Mouse (Mus musculus) limb, embryonic 10.5 days (tissue): Measurements from ENCODE around the gene Unc5cl. TPM values are rescaled to one million over a fixed set of nuclear protein-coding genes. Genes with fewer than 3 reads are reported as not detected.

ENCODE experiments used
- DNase-seq: peaks from one replicate; pipeline ENCODE4 v3.0.0-alpha.2; 2017; ENCODE audit warnings: low spot score
- H3K27ac ChIP-seq: fragments of 300-500 bp; sonication (generic); 2 replicates; pipeline ENCODE4 v1.5.1; 2016; ENCODE audit warnings: mild to moderate bottlenecking
- H3K27me3 ChIP-seq: fragments of 300-500 bp; sonication (generic); 2 replicates; pipeline ENCODE4 v1.6.1; 2016; ENCODE audit warnings: low read depth, mild to moderate bottlenecking; ENCODE audit not compliant: poor library complexity, severe bottlenecking
- H3K36me3 ChIP-seq: fragments of 300-500 bp; sonication (generic); 2 replicates; pipeline ENCODE4 v1.6.1; 2016; ENCODE audit warnings: mild to moderate bottlenecking, moderate library complexity
- H3K4me1 ChIP-seq: fragments of 300-500 bp; sonication (generic); 2 replicates; pipeline ENCODE4 v1.6.1; 2016
- H3K4me3 ChIP-seq: fragments of 300-500 bp; sonication (generic); 2 replicates; pipeline ENCODE4 v1.5.1; 2016; ENCODE audit warnings: mild to moderate bottlenecking, moderate library complexity
- H3K9me3 ChIP-seq: fragments of 300-500 bp; sonication (generic); replicated peaks from 2 replicates; pipeline ENCODE4 v1.6.1; 2016; ENCODE audit warnings: mild to moderate bottlenecking
- WGBS: fragments of 180-500 bp; shearing (Covaris S2); methylation state at CpG from one replicate; pipeline ENCODE4 v1.1.7; 2016; 5-methylcytosine and 5-hydroxymethylcytosine counted together
- polyA plus RNA-seq: library from polyadenylated mRNA; unstranded; fragments of >200 nt; fragmentation: Nextera tagmentation; extraction: Ambion mirVana; gene quantifications from 2 replicates; pipeline ENCODE4 v1.2.1, GENCODE M21; 2016

Gene Unc5cl
- polyA plus RNA-seq, result 0.06 and 0.13 TPM in 2 replicates

GRCm38 (mm10) chr17:48454688-48455087, at the start of gene Unc5cl:
Gene Unc5cl (plus strand): TSS chr17:48454901.
- peaks cover 3% of the 10 kb centered on the region; the same call in 1 of the 2 replicates for H3K27me3 ChIP-seq
- peaks cover 9% of the 10 kb centered on the region; the same call in 1 of the 2 replicates for H3K4me1 ChIP-seq
- DNase-seq, result no peak
- H3K9me3 ChIP-seq, result no peaks in the 10 kb centered on the region
- 62% methylated on average over 11 of the region's 11 CpGs for WGBS
- H3K27ac ChIP-seq, result no peak within 1 kb of the TSS
- no peaks in the 10 kb centered on the region for H3K36me3 ChIP-seq
- H3K4me3 ChIP-seq, result no peak within 1 kb of the TSS

DNA sequence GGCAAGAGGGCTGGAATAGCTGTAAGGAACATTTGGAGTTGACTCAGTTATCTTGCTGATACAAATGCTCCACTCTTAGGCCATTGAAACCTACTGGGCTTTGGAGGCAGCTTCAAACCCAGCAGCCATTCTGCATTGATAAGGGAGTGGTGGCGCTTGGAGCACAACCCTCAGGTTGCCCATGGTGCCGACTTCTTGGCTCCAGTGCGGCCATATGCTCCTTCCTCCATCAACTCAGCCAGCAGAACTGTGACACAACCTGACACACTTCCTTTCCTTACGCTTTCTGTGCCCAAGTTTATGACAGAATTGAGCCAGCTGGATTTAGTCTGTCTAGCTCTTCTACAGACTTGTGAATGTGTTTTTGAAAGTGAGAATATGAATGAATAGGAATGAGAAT, 47.5 kb upstream of the Unc5cl start:
- peaks cover 27% of the 10 kb centered on the region for H3K36me3 ChIP-seq
- WGBS, result 88% methylated on average over 4 of the region's 4 CpGs
- peak overlapping the region; percentile 89 for H3K4me3 ChIP-seq
- peaks cover 22% of the 10 kb centered on the region for H3K4me1 ChIP-seq
- H3K27ac ChIP-seq, result peak overlapping the region; percentile 99
- no peaks in the 10 kb centered on the region for H3K27me3 ChIP-seq
- no peak for DNase-seq
- H3K9me3 ChIP-seq, result no peaks in the 10 kb centered on the region

DNA sequence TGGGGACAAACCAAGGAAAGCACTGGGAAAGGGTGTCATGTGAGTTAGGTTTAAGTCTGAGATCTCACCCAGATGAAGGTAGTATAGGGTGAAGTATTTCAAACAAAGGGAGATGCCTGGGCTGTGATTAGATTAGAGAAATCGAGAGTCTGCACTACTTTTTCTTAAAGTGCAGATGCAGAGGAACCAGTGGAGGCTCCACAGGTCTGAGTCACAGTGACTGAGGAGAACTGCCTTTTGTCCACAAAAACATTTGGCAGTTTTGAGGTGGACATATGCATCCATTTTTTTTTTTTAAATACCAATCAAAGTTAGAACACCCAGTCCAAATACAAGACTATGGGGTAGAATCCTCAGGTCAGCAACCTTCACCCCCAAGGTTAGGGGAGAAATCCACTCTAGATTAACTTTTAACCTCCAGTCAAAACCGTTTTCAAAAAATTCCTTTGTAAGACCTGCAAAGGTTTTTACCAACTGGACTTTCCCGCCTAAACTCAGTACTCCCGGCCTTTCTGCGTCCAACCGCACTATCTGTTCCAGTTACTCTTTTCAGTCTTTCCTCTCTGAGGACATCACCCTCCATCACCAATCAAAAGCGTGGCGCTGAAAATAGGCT, 46.7 kb upstream of the Unc5cl start:
- H3K27me3 ChIP-seq, result no peaks in the 10 kb centered on the region
- peak overlapping the region; percentile 99 for H3K27ac ChIP-seq
- peaks cover 22% of the 10 kb centered on the region for H3K4me1 ChIP-seq
- H3K4me3 ChIP-seq, result peak overlapping the region; percentile 89
- WGBS, result 30% methylated on average over 8 of the region's 8 CpGs
- H3K36me3 ChIP-seq, result peaks cover 27% of the 10 kb centered on the region
- no peak for DNase-seq
- no peaks in the 10 kb centered on the region for H3K9me3 ChIP-seq

- Histone ChIP-seq H3K27ac (peak overlapping the region; percentile 99), H3K4me1 (peaks cover 22% of the 10 kb centered on the region), H3K4me3 (peak overlapping the region; percentile 89), H3K36me3 (peaks cover 33% of the 10 kb centered on the region), H3K9me3 (no peaks in the 10 kb centered on the region), H3K27me3 (no peaks in the 10 kb centered on the region)
- 0% methylated on average over 47 of the region's 47 CpGs for WGBS
- peak; percentile 79 for DNase-seq
Measured at GRCm38 (mm10) chr17:48408526-48409291, 46.0 kb upstream of the Unc5cl start.

GRCm38 (mm10) chr17:48409380-48410298, 45.1 kb upstream of the Unc5cl start, which contains the start of the genes Nfya and Oard1:
Gene Nfya (minus strand): TSS chr17:48409906.
Gene Oard1 (plus strand): TSS chr17:48410014.
- peaks cover 22% of the 10 kb centered on the region for H3K4me1 ChIP-seq
- DNase-seq, result peak; percentile 99
- H3K27ac ChIP-seq, result peak within 1 kb of the TSS; percentile 99
- peak within 1 kb of the TSS; percentile 89 for H3K4me3 ChIP-seq
- no peaks in the 10 kb centered on the region for H3K9me3 ChIP-seq
- H3K27me3 ChIP-seq, result no peaks in the 10 kb centered on the region
- peaks cover 37% of the 10 kb centered on the region for H3K36me3 ChIP-seq
- WGBS, result under 1% methylated on average over 84 of the region's 84 CpGs

GRCm38 (mm10) chr17:48410299-48410785, 44.4 kb upstream of the Unc5cl start:
- WGBS, result under 1% methylated on average over 13 of the region's 13 CpGs
- Histone ChIP-seq H3K27me3 (no peaks in the 10 kb centered on the region), H3K36me3 (peaks cover 44% of the 10 kb centered on the region), H3K4me1 (peaks cover 22% of the 10 kb centered on the region), H3K27ac (peak overlapping the region; percentile 99), H3K9me3 (no peaks in the 10 kb centered on the region), H3K4me3 (peak overlapping the region; percentile 89)
- no peak for DNase-seq

DNA sequence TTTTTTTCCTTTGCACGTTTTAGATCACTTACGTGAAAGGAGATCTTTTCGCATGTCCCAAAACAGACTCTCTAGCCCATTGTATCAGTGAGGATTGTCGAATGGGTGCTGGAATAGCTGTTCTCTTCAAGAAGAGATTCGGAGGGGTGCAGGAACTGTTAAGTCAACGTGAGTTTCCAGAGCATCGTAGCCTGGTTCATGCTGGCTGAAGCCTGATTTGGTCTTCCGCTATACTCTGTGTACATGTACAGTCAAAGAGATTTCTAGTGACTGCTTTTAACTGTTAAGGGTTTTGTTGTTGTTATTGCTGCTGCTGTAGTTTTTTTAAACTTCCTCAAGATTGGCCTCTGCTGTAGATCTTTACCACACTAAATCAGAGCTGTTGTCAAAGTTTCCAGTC, 43.5 kb upstream of the Unc5cl start:
- H3K4me1 ChIP-seq, result peaks cover 22% of the 10 kb centered on the region

DNA sequence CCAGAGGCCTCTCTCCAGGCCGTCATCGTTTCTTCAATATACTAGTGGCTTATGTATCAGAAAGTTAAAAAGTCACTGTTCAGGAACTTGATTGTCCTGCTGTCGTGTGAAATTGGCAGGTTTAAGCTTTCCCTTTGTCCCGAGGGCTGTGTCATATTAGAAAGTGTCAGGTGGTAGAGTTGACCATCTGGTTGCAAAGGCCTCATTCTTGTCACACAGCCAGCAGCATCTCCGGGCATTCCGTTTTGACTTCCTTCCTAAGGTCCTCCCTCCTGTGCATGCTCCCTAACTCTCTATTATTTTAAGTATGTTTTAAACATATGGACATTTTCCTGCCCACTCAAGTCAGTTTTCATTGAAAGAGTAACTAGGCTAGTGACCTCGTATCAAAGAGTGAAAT, 38.7 kb upstream of the Unc5cl start:
- peaks cover 7% of the 10 kb centered on the region; the same call in 1 of the 2 replicates for H3K4me1 ChIP-seq
- peaks cover 75% of the 10 kb centered on the region for H3K36me3 ChIP-seq
- no peak overlapping the region for H3K4me3 ChIP-seq
- H3K27me3 ChIP-seq, result no peaks in the 10 kb centered on the region
- no peak overlapping the region for H3K27ac ChIP-seq
- no peaks in the 10 kb centered on the region for H3K9me3 ChIP-seq
- DNase-seq, result no peak
- 89% methylated on average over 7 of the region's 7 CpGs for WGBS

More for the DNA sequence above, 43.5 kb upstream of the Unc5cl start:
- H3K27ac ChIP-seq, result peak overlapping the region; percentile 99
- peaks cover 49% of the 10 kb centered on the region for H3K36me3 ChIP-seq
- 71% methylated on average over 8 of the region's 8 CpGs for WGBS
- peak overlapping the region; percentile 89 for H3K4me3 ChIP-seq
- H3K27me3 ChIP-seq, result no peaks in the 10 kb centered on the region
- DNase-seq, result no peak
- H3K9me3 ChIP-seq, result no peaks in the 10 kb centered on the region

GRCm38 (mm10) chr17:48416425-48417195, 38.1 kb upstream of the Unc5cl start:
- Histone ChIP-seq H3K27ac (no peak overlapping the region), H3K36me3 (peaks cover 75% of the 10 kb centered on the region), H3K4me3 (no peak overlapping the region), H3K27me3 (no peaks in the 10 kb centered on the region), H3K9me3 (no peaks in the 10 kb centered on the region), H3K4me1 (0 out of 2 replicates have a peak, but pooled peaks cover 4% of the 10 kb centered on the region)
- peak; percentile 63 for DNase-seq
- 93% methylated on average over 14 of the region's 14 CpGs for WGBS

DNA sequence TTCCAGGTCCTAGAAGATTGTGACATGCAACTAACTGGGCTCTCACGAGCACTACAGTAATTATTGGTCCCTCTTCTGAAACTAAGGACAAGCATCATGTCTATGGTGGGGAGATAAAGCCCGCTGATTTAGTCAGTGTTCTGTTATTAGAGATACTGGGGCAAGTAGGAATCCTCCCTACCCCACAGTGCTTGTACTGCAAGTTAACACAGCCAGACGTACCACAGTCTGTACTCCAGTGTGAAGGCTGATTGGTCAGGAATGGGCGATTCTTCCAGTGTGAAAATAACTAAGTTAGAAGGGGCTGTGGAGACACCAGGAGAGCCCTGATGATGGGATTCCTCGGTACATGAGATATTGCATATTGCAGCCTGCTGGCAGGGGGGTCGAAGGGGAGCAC, 37.2 kb upstream of the Unc5cl start:
- 93% methylated on average over 6 of the region's 6 CpGs for WGBS
- peaks cover 67% of the 10 kb centered on the region for H3K36me3 ChIP-seq
- no peaks in the 10 kb centered on the region for H3K27me3 ChIP-seq
- no peak overlapping the region for H3K27ac ChIP-seq
- DNase-seq, result no peak
- no peak overlapping the region for H3K4me3 ChIP-seq
- no peaks in the 10 kb centered on the region for H3K4me1 ChIP-seq
- no peaks in the 10 kb centered on the region for H3K9me3 ChIP-seq

DNA sequence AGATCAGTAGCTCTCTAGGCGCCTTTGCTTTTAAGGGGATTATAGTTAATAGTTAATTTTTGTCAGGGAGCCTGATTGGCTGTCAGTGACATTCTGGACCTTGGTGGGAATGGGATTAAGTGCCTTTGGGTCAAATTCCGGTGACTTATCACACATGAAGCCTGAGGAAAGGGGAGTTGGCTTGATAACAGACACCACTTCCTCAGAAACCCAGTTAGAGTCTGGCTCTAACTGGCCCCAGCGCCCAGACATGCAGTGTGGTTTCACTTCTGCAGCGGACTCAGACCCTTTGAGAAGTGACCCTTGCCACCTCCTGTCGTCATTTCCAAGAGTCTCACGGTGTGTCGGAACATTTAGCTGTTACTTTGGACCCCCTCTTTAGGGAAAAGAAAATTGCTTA, 36.5 kb upstream of the Unc5cl start:
- H3K36me3 ChIP-seq, result peaks cover 62% of the 10 kb centered on the region
- WGBS, result 86% methylated on average over 7 of the region's 7 CpGs
- H3K4me3 ChIP-seq, result no peak overlapping the region
- no peak for DNase-seq
- no peaks in the 10 kb centered on the region for H3K4me1 ChIP-seq
- no peak overlapping the region for H3K27ac ChIP-seq
- H3K27me3 ChIP-seq, result no peaks in the 10 kb centered on the region
- H3K9me3 ChIP-seq, result no peaks in the 10 kb centered on the region

DNA sequence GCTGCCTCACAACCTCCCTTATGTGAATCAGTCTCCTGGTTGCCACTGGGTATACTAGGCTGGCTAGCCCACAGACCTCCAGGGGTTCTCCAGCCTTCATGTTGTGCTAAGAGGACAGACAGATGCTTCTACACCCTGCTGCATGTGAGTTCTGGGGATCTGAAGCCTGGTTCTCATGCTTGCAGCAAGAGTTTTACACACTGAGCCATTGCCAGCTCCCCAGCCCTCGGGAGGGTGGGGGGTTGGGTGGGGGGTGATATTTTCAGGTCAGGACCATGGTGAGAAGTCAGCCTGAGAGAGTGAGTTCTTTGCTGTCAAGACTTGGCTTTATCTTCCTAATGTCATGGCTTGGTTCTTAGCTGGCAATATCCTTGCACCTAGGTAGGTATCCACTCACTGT, 35.9 kb upstream of the Unc5cl start:
- Histone ChIP-seq H3K4me3 (no peak overlapping the region), H3K9me3 (no peaks in the 10 kb centered on the region), H3K36me3 (peaks cover 56% of the 10 kb centered on the region), H3K27ac (no peak overlapping the region), H3K4me1 (no peaks in the 10 kb centered on the region), H3K27me3 (no peaks in the 10 kb centered on the region)
- 92% methylated on average over 1 of the region's 1 CpGs for WGBS
- DNase-seq, result no peak
